Mouse (Mus musculus): Measurements from ENCODE around the gene Nudt17.

- TF ChIP-seq POLR2A (IDR thresholded peaks at IDR 0.05; ENCODE audit: insufficient read depth, low read depth, low read length) (no peak), CTCF (IDR thresholded peaks at IDR 0.05; ENCODE audit: insufficient read depth, low read depth, low read length) (no peak)
Observed at GRCm38 (mm10) chr3:96690298-96690697, 18.1 kb downstream of the Nudt17 start.

Measured in olfactory bulb, adult 2 months (tissue).